Mouse (Mus musculus) liver, embryonic 15.5 days (tissue): ENCODE data around the gene Gm28044. TPM values are rescaled to one million over a fixed set of nuclear protein-coding genes. Genes with fewer than 3 reads are reported as not detected.
A peak's percentile ranks its signal among the peaks of the same experiment; 100 is the strongest.
"Not testable (repeated sequence)": the region's sequence is repeated elsewhere in the genome, so short reads cannot be mapped to it uniquely, and the experiment has no call there.

Source experiments
- ATAC-seq: fragments of 200-750 bp; cut with Nextera tagmentation; 2 replicates; pipeline ENCODE4 v1.8.0; 2017; ENCODE audit warnings: moderate number of reproducible peaks, mild to moderate bottlenecking, moderate library complexity; ENCODE audit not compliant: insufficient read depth
- H3K27ac ChIP-seq: fragments of 300-500 bp; sonication (generic); replicated peaks from 2 replicates; pipeline ENCODE4 v1.5.1; 2015; ENCODE audit warnings: mild to moderate bottlenecking, inconsistent platforms
- H3K27me3 ChIP-seq: fragments of 300-500 bp; sonication (generic); 2 replicates; pipeline ENCODE4 v1.6.1; 2015; ENCODE audit warnings: mild to moderate bottlenecking, inconsistent platforms
- H3K36me3 ChIP-seq: fragments of 300-500 bp; sonication (generic); replicated peaks from 2 replicates; pipeline ENCODE4 v1.6.1; 2015; ENCODE audit warnings: moderate library complexity, mild to moderate bottlenecking, inconsistent platforms
- H3K4me1 ChIP-seq: fragments of 300-500 bp; sonication (generic); replicated peaks from 2 replicates; pipeline ENCODE4 v1.6.1; 2015; ENCODE audit warnings: inconsistent platforms
- H3K4me2 ChIP-seq: fragments of 300-500 bp; sonication (generic); 2 replicates; pipeline ENCODE4 v1.6.1; 2015; ENCODE audit warnings: moderate library complexity, mild to moderate bottlenecking, inconsistent platforms
- H3K4me3 ChIP-seq: fragments of 300-500 bp; sonication (generic); replicated peaks from 2 replicates; pipeline ENCODE4 v1.5.1; 2015; ENCODE audit warnings: mild to moderate bottlenecking, inconsistent platforms
- H3K9ac ChIP-seq: fragments of 300-500 bp; sonication (generic); 2 replicates; pipeline ENCODE4 v1.6.1; 2015; ENCODE audit warnings: moderate library complexity, mild to moderate bottlenecking, inconsistent platforms
- H3K9me3 ChIP-seq: fragments of 300-500 bp; sonication (generic); replicated peaks from 2 replicates; pipeline ENCODE4 v1.6.1; 2016; ENCODE audit warnings: inconsistent platforms
- WGBS: fragments of 180-500 bp; shearing (Covaris S2); methylation state at CpG from one replicate; pipeline ENCODE4 v1.1.7; 2015; ENCODE audit warnings: mixed read lengths; ENCODE audit not compliant: insufficient replicate concordance; 5-methylcytosine and 5-hydroxymethylcytosine counted together
- polyA plus RNA-seq: library from polyadenylated mRNA; unstranded; fragments of >200 nt; fragmentation: Nextera tagmentation; extraction: Ambion mirVana; gene quantifications from 2 replicates; pipeline ENCODE4 v1.2.1, GENCODE M21; 2015

Gene Gm28044
- polyA plus RNA-seq, 1 experiment from 2014 or later: 0.22 TPM

DNA sequence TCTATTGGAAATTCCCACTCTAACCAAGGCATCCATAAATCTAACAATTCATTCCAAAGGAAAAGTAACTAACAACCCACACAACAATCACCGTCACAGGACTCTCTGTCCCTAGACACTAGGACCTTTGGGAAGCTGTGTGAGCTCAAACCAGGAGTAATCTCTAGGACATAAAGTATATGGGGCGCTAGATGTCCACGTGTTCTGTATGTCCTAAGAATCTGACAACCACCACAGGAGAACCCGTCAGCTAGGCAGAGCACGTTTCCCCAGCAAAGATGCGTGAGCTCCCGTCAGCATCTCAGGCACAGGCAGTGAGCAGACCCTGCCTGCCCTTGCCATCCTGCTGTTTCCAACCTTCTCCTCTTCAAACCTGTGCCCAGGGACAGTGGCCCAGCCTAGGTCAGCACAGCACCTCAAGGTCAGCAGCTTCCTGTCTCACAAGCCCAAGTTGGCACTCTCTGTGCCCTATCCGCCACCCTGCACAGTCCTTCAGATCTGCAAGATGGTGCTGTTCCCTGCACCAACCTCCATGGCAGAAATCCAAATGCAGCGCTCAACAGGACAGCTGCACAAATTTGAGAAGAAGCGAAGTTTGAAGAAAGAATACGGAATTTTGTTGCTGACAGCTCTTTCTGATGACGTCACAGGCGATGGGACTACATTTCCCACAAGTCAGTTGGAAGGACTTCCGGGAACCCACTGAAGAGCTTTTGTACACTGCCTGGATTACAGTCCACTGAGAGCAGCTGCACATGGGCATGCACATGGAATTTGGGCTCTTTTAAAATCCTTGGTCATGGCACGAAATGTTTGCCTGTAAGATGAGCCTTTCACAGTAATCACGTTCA lies 54.3 kb downstream of the Gm28044 start, which contains the start of gene Zfp457:
TSS of gene Zfp457 (minus strand) at position 664 of the 851 bp plus-strand sequence.
- 9% methylated on average over 16 of the region's 16 CpGs for WGBS
- Histone ChIP-seq H3K27ac (peak within 1 kb of the TSS; percentile 42; the same call in 1 of the 2 replicates), H3K27me3 (no peaks in the 10 kb centered on the region), H3K4me2 (peak within 1 kb of the TSS; percentile 87), H3K9me3 (no peaks in the 10 kb centered on the region), H3K9ac (peak within 1 kb of the TSS; percentile 71), H3K4me1 (peaks cover 9% of the 10 kb centered on the region), H3K36me3 (no peaks in the 10 kb centered on the region), H3K4me3 (peak within 1 kb of the TSS; percentile 68)
- ATAC-seq: peak; percentile 95

DNA sequence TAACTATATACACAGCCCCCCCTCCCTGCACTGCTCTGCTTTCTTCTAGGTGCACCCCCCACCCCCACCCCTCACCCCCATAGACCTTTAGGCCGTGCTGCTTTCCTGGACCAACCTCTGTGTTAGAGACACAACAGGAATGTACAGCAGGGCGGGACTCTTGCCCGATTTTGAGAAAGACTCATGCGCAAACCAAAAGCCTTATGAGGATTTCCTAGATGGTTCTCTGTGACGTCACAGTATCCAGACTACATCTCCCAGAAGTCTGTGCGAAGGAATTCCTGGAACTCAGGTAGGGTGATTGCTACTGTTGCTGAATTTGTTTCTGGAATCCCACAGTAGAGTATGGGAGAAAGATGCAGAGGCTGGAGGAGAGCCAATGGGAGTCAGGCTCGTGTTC lies 82.0 kb downstream of the Gm28044 start, which contains the start of gene Zfp458:
TSS of gene Zfp458 (minus strand) at position 153 of the 400 bp plus-strand sequence.
- no peak within 1 kb of the TSS for H3K4me2 ChIP-seq
- H3K4me3 ChIP-seq: no peak within 1 kb of the TSS
- no peak for ATAC-seq
- H3K36me3 ChIP-seq: no peaks in the 10 kb centered on the region
- H3K4me1 ChIP-seq: no peaks in the 10 kb centered on the region
- H3K9ac ChIP-seq: no peak within 1 kb of the TSS
- H3K27ac ChIP-seq: no peak within 1 kb of the TSS
- no peaks in the 10 kb centered on the region for H3K27me3 ChIP-seq
- H3K9me3 ChIP-seq: no peaks in the 10 kb centered on the region
- WGBS: 41% methylated on average over 7 of the region's 7 CpGs

DNA sequence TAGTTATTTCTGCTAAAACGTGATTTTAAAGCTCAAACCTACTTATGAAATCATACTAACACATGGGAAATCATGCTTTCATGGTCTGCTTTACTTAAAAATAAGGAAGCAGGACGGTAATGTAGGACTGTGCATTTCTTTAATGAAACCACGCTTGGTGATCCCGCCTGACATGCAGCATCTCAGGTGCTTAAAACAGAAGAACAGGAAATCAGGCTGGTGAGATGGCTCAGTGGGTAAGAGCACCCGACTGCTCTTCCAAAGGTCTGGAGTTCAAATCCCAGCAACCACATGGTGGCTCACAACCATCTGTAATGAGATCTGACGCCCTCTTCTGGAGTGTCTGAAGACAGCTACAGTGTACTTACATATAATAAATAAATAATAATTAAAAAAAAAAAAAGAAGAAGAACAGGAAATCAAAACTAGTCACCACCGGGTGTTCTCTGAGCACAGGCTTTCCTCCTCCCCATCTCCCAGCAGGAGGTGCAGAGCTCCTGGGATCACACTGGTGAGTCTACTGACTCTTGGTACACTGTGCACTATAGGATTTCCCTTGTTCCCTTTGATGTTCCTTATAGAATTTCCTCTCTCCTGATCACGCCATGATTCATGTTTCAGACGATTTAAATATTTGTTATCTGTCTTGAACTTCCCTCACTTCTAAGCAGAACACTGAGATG lies 90.8 kb downstream of the Gm28044 start:
- not testable (repeated sequence) for H3K27ac ChIP-seq, H3K36me3 ChIP-seq, H3K27me3 ChIP-seq, H3K9me3 ChIP-seq
- peak overlapping the region; percentile 70; the same call in 1 of the 2 replicates for H3K9ac ChIP-seq
- peak overlapping the region; percentile 76 for H3K4me3 ChIP-seq
- H3K4me1 ChIP-seq: peaks cover 13% of the 10 kb centered on the region; the same call in 1 of the 2 replicates
- peak; percentile 33 for ATAC-seq
- peak overlapping the region; percentile 76 for H3K4me2 ChIP-seq
- WGBS: 31% methylated on average over 8 of the region's 9 CpGs

DNA sequence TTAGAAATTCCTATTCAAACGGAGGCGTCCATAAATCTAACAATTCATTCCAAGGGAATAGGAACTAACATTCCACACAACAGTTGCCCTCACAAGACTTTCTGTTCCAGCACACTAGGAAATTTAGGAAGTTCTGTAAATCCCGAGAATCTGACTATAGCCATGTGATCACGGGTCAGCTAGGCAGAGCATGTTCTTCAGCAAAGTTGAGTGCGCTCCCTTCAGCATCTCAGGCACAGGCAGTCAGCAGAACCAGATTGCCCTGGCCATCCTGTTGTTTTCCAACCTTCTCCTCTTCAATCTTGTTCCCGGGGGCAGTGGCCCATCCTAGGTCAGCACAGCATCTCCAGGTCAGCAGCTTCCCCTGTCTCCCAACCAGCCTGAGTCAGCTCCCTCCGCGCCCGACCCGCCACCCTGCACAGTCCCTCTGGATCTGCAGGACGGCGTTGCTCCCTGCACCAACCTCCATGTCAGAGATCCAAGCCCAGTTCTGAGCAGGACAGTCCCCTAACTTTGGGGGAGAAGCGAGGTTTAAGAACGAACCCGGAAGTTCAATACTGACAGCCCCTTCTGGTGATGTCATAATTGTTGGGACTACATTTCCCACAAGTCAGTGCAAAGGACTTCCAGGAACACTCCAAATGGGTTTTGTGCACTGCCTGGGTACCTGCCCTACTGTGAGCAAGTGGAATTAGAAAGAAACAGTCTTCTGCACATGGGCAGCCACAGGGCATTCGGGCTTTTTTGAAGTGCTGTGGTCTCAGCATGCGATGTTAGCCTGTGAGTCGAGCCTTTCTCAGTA lies 91.6 kb downstream of the Gm28044 start:
- Histone ChIP-seq H3K4me2 (peak overlapping the region; percentile 76), H3K27ac (no peak overlapping the region), H3K4me1 (peaks cover 13% of the 10 kb centered on the region; the same call in 1 of the 2 replicates), H3K27me3 (no peaks in the 10 kb centered on the region), H3K36me3 (0 out of 2 replicates have a peak, but pooled peaks cover 5% of the 10 kb centered on the region), H3K9me3 (no peaks in the 10 kb centered on the region), H3K9ac (peak overlapping the region; percentile 70), H3K4me3 (peak overlapping the region; percentile 76)
- peak; percentile 95 for ATAC-seq
- WGBS: 4% methylated on average over 18 of the region's 18 CpGs

Other genes starting within 250 kb of the Gm28044 start
- gene Rslcan18, start 244.3 kb downstream of the Gm28044 start, polyA plus RNA-seq: 0.14 and 0.20 TPM in 2 replicates
- gene Zfp759, start 238.9 kb downstream of the Gm28044 start, polyA plus RNA-seq: 0.40 and 0.44 TPM in 2 replicates
- 1.0 and 1.2 TPM in 2 replicates for gene Rsl1, start 187.4 kb downstream of the Gm28044 start, polyA plus RNA-seq
- gene Zfp455, start 166.0 kb downstream of the Gm28044 start, polyA plus RNA-seq: 0.23 and 0.32 TPM in 2 replicates
- gene Zfp458, start 82.1 kb downstream of the Gm28044 start, polyA plus RNA-seq: 0.32 and 0.39 TPM in 2 replicates
- gene Zfp457, start 54.1 kb downstream of the Gm28044 start, polyA plus RNA-seq: 0.23 and 0.24 TPM in 2 replicates
- gene Zfp595, start 28.0 kb downstream of the Gm28044 start, polyA plus RNA-seq: 0.67 and 0.90 TPM in 2 replicates
- gene Zfp953, start 69 bp upstream of the Gm28044 start, polyA plus RNA-seq: 0.50 and 0.58 TPM in 2 replicates
- 0.17 TPM in 1 of 2 replicates, not detected in the other for gene Gm28041, start 15.2 kb upstream of the Gm28044 start, polyA plus RNA-seq
- 0.51 TPM in 2 replicates for gene Zfp456, start 15.3 kb upstream of the Gm28044 start, polyA plus RNA-seq
- gene Zfp429, start 39.3 kb upstream of the Gm28044 start, polyA plus RNA-seq: 1.8 and 2.0 TPM in 2 replicates
- 0.10 and 0.22 TPM in 2 replicates for gene Zfp459, start 60.9 kb upstream of the Gm28044 start, polyA plus RNA-seq
- 6.0 and 7.0 TPM in 2 replicates for gene Zfp874a, start 91.1 kb upstream of the Gm28044 start, polyA plus RNA-seq
- gene Zfp874b, start 123.7 kb upstream of the Gm28044 start, polyA plus RNA-seq: 2.5 and 3.4 TPM in 2 replicates
- 2.1 and 2.4 TPM in 2 replicates for gene Zfp58, start 140.0 kb upstream of the Gm28044 start, polyA plus RNA-seq
- not detected in 2 replicates for gene Gm26965, start 165.6 kb upstream of the Gm28044 start, polyA plus RNA-seq
- 7.5 and 8.0 TPM in 2 replicates for gene Zfp87, start 165.6 kb upstream of the Gm28044 start, polyA plus RNA-seq
- gene Zfp748, start 193.3 kb upstream of the Gm28044 start, polyA plus RNA-seq: 3.3 and 4.3 TPM in 2 replicates
- 1.1 and 1.2 TPM in 2 replicates for gene Zfp729b, start 249.2 kb upstream of the Gm28044 start, polyA plus RNA-seq